Mouse (Mus musculus) frontal cortex, postnatal 25 days (tissue): ENCODE data around the gene Hs2st1.

Experiments used
- DNase-seq, 2 experiments: peaks; one replicate each; pipeline ENCODE4 v3.0.0; 2022; ENCODE audit warnings: low spot score in 2 of 2

Hs2st1 gene

GRCm38 (mm10) chr3:144446081-144446634, 123.8 kb downstream of the Hs2st1 start:
- DNase-seq, result no peak

GRCm38 (mm10) chr3:144437871-144438398, 132.0 kb downstream of the Hs2st1 start:
- no peak for DNase-seq

GRCm38 (mm10) chr3:144436076-144436475, 133.9 kb downstream of the Hs2st1 start:
- no peak for DNase-seq

GRCm38 (mm10) chr3:144435281-144435680, 134.7 kb downstream of the Hs2st1 start:
- no peak for DNase-seq

- no peak for DNase-seq
Observed at GRCm38 (mm10) chr3:144434276-144434675, 135.7 kb downstream of the Hs2st1 start.

DNA sequence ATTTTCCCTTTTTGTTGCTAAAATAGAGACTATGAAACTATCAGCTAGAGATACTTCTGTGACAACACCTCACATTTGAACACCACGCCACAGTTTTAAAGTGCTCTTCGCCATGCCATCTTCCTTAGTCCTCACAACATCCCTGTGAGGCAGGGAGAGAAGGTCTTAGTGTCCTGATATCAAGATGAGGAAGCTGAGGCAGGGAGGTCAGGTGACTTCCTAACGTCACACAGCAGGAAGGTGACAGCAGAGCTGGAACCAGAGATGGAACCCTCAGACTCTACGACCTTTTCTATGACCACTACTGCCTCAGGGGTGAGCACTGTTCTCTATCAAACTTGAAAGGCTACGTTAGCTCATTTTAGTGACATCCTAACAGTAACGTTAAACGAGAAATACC, 136.9 kb downstream of the Hs2st1 start:
- no peak for DNase-seq

- DNase-seq, result no peak
Observed at GRCm38 (mm10) chr3:144432143-144432577, 137.8 kb downstream of the Hs2st1 start.

- DNase-seq, result no peak
Observed at GRCm38 (mm10) chr3:144428514-144429431, 141.2 kb downstream of the Hs2st1 start.

GRCm38 (mm10) chr3:144425041-144425448, 144.9 kb downstream of the Hs2st1 start:
- DNase-seq, result peak in 1 of 2 experiments; percentile 53

GRCm38 (mm10) chr3:144421404-144422180, 148.4 kb downstream of the Hs2st1 start:
- no peak for DNase-seq

DNA sequence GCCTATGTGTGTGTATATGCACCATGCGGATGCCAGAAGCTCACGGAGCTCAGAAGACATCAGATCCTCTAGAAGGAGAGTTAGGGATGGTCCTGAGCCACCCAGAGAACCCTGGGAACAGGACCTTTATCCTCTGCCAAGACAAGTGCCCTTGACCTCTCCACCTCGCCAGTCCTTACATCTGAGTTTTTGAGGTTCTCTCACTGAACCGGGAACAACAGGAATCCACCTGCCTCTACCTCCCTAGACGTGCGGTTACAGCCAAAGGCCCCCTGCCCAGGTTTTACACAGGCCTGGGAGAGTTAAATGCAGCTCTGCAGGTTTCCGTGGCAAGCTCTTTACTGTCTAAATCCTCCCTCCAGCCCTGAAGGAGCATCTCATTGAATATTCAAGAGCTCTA, 156.2 kb downstream of the Hs2st1 start:
- no peak for DNase-seq

DNA sequence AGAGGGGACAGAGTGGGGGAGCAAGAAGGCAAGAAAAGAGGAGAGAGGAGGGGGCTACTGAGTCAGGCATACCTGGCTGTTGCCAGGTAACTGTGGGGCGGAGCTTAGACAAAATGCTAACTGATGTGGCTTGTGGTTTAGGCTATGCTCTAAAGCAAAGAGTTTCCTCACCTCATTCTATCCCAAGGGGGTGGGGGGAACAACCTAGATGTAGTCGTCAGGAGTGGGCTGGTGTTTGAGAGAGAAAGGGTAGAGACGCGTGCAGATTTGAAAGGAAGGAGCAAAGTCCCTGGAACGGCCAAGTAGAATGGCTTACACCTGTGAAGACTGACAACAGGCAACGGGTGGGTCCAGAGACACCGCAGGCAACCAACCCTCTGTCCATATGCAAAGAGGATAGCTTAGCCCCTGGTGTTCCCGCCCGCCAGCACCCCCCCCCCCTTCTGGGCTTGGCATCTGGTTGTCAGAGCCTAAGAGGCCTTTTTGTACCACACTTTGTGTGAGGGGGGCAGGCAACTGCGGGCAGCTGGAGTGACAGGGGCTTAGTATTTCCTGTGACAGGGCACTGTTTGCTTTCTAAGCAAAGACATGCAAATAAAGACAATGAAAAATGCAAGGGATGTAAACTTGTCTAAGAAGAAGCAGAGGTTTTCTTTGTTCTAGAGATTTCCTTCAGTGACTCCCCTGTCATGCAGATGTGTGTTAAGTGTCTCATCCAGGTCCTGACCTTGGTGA, 157.3 kb downstream of the Hs2st1 start:
- DNase-seq, result no peak

- DNase-seq, result no peak
Observed at GRCm38 (mm10) chr3:144411650-144412278, 158.2 kb downstream of the Hs2st1 start.

DNA sequence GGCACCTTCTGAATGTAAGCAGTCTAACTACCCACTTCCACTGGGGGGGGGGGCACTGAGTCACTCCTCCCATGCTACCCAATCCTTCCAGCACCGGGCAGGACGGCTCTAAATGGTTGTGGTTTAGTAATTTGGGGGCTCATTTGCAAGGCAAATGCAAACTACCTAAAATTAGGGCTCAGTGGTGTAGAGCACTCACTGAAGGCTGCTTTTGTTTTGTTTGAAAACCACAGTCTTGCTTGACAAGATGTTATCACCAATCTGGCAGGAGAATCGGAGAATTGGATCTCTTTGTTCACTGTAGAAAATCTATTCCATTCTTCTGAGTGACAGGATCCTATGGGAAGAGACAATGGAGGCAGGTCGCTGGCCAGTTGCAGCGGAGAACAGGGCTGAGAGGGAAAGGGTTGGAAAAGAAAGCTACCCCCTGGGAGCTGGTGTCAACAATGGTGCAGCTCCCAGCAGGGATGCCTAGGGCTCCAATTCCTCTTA, 158.9 kb downstream of the Hs2st1 start:
- no peak for DNase-seq

DNA sequence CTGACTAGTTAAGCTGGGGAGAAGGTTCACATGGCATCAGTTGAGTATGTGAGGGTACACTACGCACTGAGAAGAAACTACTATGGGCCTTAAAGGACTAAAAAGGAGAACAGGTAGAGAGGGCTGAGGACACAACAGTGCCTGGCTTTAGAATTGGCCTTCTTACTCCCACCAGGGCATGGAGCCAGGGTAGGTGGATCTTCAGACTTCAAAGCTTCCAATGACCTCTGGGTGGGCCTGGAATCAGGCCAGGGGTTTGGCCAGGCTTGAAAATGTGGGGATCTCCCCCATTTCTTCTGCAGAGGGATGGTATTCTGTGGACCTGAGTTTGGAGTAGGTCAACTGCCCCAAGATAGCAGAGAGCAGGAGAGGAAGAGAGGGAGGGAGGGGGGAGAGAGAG, 161.0 kb downstream of the Hs2st1 start:
- DNase-seq, result no peak

GRCm38 (mm10) chr3:144405331-144405730, 164.7 kb downstream of the Hs2st1 start:
- no peak for DNase-seq

- no peak for DNase-seq
Observed at GRCm38 (mm10) chr3:144401292-144401691, 168.7 kb downstream of the Hs2st1 start.

DNA sequence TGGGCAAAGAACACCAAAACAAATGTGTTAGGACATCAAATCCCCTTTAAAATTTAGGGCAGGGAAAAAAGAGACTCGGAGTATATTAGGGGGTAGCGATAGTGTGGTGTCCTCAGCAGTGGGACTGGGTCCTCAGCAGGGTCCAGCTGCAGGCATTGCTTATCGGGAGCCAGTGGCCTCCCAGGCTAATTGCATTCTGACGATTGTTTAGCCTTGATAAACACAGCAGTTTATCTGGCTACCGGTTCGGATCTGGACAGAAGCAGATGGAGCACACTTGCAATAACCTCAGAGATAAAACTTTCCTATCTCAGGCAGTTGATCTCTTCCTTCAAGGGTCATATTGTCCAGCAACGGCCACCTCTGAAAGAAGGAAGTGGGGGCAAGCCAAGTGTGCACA, 169.1 kb downstream of the Hs2st1 start:
- no peak for DNase-seq

- DNase-seq, result no peak
Observed at GRCm38 (mm10) chr3:144400374-144400773, 169.6 kb downstream of the Hs2st1 start.

- DNase-seq, result peak; percentile 81 to 87
Observed at GRCm38 (mm10) chr3:144399358-144400096, 170.5 kb downstream of the Hs2st1 start.
